Mouse (Mus musculus) forebrain, embryonic 16.5 days (tissue): ENCODE results near the gene Cytl1. TPM values are rescaled to one million over a fixed set of nuclear protein-coding genes. Genes with fewer than 3 reads are reported as not detected.

Source experiments
- ATAC-seq: fragments of 200-750 bp; cut with Nextera tagmentation; 2 replicates; pipeline ENCODE4 v1.8.0; 2017; ENCODE audit warnings: mild to moderate bottlenecking, moderate library complexity
- H3K27ac ChIP-seq: fragments of 300-500 bp; sonication (generic); 2 replicates; pipeline ENCODE4 v1.5.1; 2014; ENCODE audit warnings: low read length, control low read depth
- H3K27me3 ChIP-seq: fragments of 300-500 bp; sonication (generic); replicated peaks from 2 replicates; pipeline ENCODE4 v1.6.1; 2014; ENCODE audit warnings: low read length; ENCODE audit not compliant: control insufficient read depth, insufficient read depth
- H3K36me3 ChIP-seq: fragments of 300-500 bp; sonication (generic); 2 replicates; pipeline ENCODE4 v1.6.1; 2014; ENCODE audit not compliant: control insufficient read depth, insufficient read depth
- H3K4me1 ChIP-seq: fragments of 300-500 bp; sonication (generic); replicated peaks from 2 replicates; pipeline ENCODE4 v1.6.1; 2014; ENCODE audit warnings: low read length; ENCODE audit not compliant: control insufficient read depth, insufficient read depth
- H3K4me2 ChIP-seq: fragments of 300-500 bp; sonication (generic); 2 replicates; pipeline ENCODE4 v1.6.1; 2014; ENCODE audit warnings: mild to moderate bottlenecking, low read length, control low read depth
- H3K4me3 ChIP-seq: fragments of 300-500 bp; sonication (generic); replicated peaks from 2 replicates; pipeline ENCODE4 v1.5.1; 2014; ENCODE audit warnings: mild to moderate bottlenecking, low read length, control low read depth
- H3K9ac ChIP-seq: fragments of 300-500 bp; sonication (generic); replicated peaks from 2 replicates; pipeline ENCODE4 v1.6.1; 2014; ENCODE audit warnings: low read depth, low read length, control low read depth
- H3K9me3 ChIP-seq: fragments of 300-500 bp; sonication (generic); 2 replicates; pipeline ENCODE4 v1.6.1; 2016; ENCODE audit warnings: low read length; ENCODE audit not compliant: control insufficient read depth
- WGBS: fragments of 180-500 bp; shearing (Covaris S2); extraction: QIAGEN DNeasy Blood & Tissue Kit; methylation state at CpG from one replicate; pipeline ENCODE4 v1.1.7; 2014; 5-methylcytosine and 5-hydroxymethylcytosine counted together
- polyA plus RNA-seq: library from polyadenylated mRNA; unstranded; fragments of >200 nt; fragmentation: Nextera tagmentation; extraction: Ambion mirVana; gene quantifications from 2 replicates; pipeline ENCODE4 v1.2.1, GENCODE M21; 2015

Gene Cytl1
- polyA plus RNA-seq, 1 experiment from 2014 or later = not detected

GRCm38 (mm10) chr5:37762046-37762445, 26.7 kb downstream of the Cytl1 start:
- no peaks in the 10 kb centered on the region for H3K36me3 ChIP-seq
- no peaks in the 10 kb centered on the region for H3K4me1 ChIP-seq
- H3K27me3 ChIP-seq = peaks cover 27% of the 10 kb centered on the region
- no peak for ATAC-seq
- no peak overlapping the region for H3K27ac ChIP-seq
- H3K9me3 ChIP-seq = peaks cover 2% of the 10 kb centered on the region; the same call in 1 of the 2 replicates
- H3K4me2 ChIP-seq = no peak overlapping the region
- no peak overlapping the region for H3K4me3 ChIP-seq
- no peak overlapping the region for H3K9ac ChIP-seq
- 90% methylated on average over 3 of the region's 3 CpGs for WGBS

GRCm38 (mm10) chr5:37765851-37766250, 30.5 kb downstream of the Cytl1 start:
- WGBS = 7% methylated on average over 8 of the region's 8 CpGs
- no peak overlapping the region for H3K4me2 ChIP-seq
- H3K4me3 ChIP-seq = no peak overlapping the region
- no peak for ATAC-seq
- no peak overlapping the region for H3K9ac ChIP-seq
- H3K27me3 ChIP-seq = peaks cover 42% of the 10 kb centered on the region
- peaks cover 13% of the 10 kb centered on the region for H3K4me1 ChIP-seq
- peaks cover 2% of the 10 kb centered on the region; the same call in 1 of the 2 replicates for H3K9me3 ChIP-seq
- no peak overlapping the region for H3K27ac ChIP-seq
- H3K36me3 ChIP-seq = no peaks in the 10 kb centered on the region

- Histone ChIP-seq H3K4me1 (peaks cover 13% of the 10 kb centered on the region), H3K27ac (no peak overlapping the region), H3K27me3 (peaks cover 50% of the 10 kb centered on the region), H3K36me3 (no peaks in the 10 kb centered on the region), H3K4me3 (no peak overlapping the region), H3K9me3 (peaks cover 4% of the 10 kb centered on the region; the same call in 1 of the 2 replicates), H3K9ac (no peak overlapping the region), H3K4me2 (no peak overlapping the region)
- no peak for ATAC-seq
- WGBS = 54% methylated on average over 5 of the region's 5 CpGs
These were observed 31.9 kb downstream of the Cytl1 start for GRCm38 (mm10) chr5:37767231-37767630.

GRCm38 (mm10) chr5:37769031-37769430, 33.7 kb downstream of the Cytl1 start:
- peaks cover 13% of the 10 kb centered on the region for H3K4me1 ChIP-seq
- H3K9ac ChIP-seq = no peak overlapping the region
- WGBS = 2% methylated on average over 5 of the region's 5 CpGs
- H3K9me3 ChIP-seq = 0 out of 2 replicates have a peak, but pooled peaks cover 2% of the 10 kb centered on the region
- H3K36me3 ChIP-seq = no peaks in the 10 kb centered on the region
- peak; percentile 92 for ATAC-seq
- peaks cover 62% of the 10 kb centered on the region for H3K27me3 ChIP-seq
- H3K4me2 ChIP-seq = no peak overlapping the region
- no peak overlapping the region for H3K4me3 ChIP-seq
- H3K27ac ChIP-seq = 0 out of 2 replicates have a peak overlapping the region, but pooled peaks have one; percentile 17

GRCm38 (mm10) chr5:37770870-37771269, 35.6 kb downstream of the Cytl1 start:
- H3K9me3 ChIP-seq = 0 out of 2 replicates have a peak, but pooled peaks cover 2% of the 10 kb centered on the region
- ATAC-seq = no peak
- no peaks in the 10 kb centered on the region for H3K36me3 ChIP-seq
- no peak overlapping the region for H3K9ac ChIP-seq
- peaks cover 13% of the 10 kb centered on the region for H3K4me1 ChIP-seq
- 86% methylated on average over 6 of the region's 6 CpGs for WGBS
- H3K27me3 ChIP-seq = peaks cover 59% of the 10 kb centered on the region
- no peak overlapping the region for H3K27ac ChIP-seq
- no peak overlapping the region for H3K4me3 ChIP-seq
- H3K4me2 ChIP-seq = no peak overlapping the region

GRCm38 (mm10) chr5:37774011-37774410, 38.7 kb downstream of the Cytl1 start:
- Histone ChIP-seq H3K9me3 (0 out of 2 replicates have a peak, but pooled peaks cover 2% of the 10 kb centered on the region), H3K27me3 (peaks cover 52% of the 10 kb centered on the region), H3K9ac (no peak overlapping the region), H3K27ac (no peak overlapping the region), H3K4me2 (no peak overlapping the region), H3K36me3 (no peaks in the 10 kb centered on the region), H3K4me3 (no peak overlapping the region), H3K4me1 (peaks cover 5% of the 10 kb centered on the region)
- no peak for ATAC-seq
- 80% methylated on average over 4 of the region's 4 CpGs for WGBS

- 50% methylated on average over 5 of the region's 5 CpGs for WGBS
These were observed 40.4 kb downstream of the Cytl1 start for GRCm38 (mm10) chr5:37775681-37776080.

GRCm38 (mm10) chr5:37783306-37783705, 48.0 kb downstream of the Cytl1 start:
- Histone ChIP-seq H3K27me3 (0 out of 2 replicates have a peak, but pooled peaks cover 11% of the 10 kb centered on the region), H3K36me3 (no peaks in the 10 kb centered on the region), H3K4me1 (no peaks in the 10 kb centered on the region), H3K9ac (no peak overlapping the region), H3K27ac (no peak overlapping the region), H3K4me2 (no peak overlapping the region), H3K4me3 (no peak overlapping the region), H3K9me3 (no peaks in the 10 kb centered on the region)
- peak; percentile 57; the same call in 1 of the 2 replicates for ATAC-seq
- 21% methylated on average over 7 of the region's 8 CpGs for WGBS

More at GRCm38 (mm10) chr5:37775681-37776080, 40.4 kb downstream of the Cytl1 start:
- Histone ChIP-seq H3K4me2 (no peak overlapping the region), H3K27me3 (peaks cover 55% of the 10 kb centered on the region), H3K36me3 (no peaks in the 10 kb centered on the region), H3K9ac (no peak overlapping the region), H3K4me3 (no peak overlapping the region), H3K4me1 (no peaks in the 10 kb centered on the region), H3K27ac (no peak overlapping the region), H3K9me3 (0 out of 2 replicates have a peak, but pooled peaks cover 2% of the 10 kb centered on the region)
- no peak for ATAC-seq

- no peak overlapping the region for H3K9ac ChIP-seq
- no peaks in the 10 kb centered on the region for H3K4me1 ChIP-seq
- H3K36me3 ChIP-seq = no peaks in the 10 kb centered on the region
- 72% methylated on average over 9 of the region's 9 CpGs for WGBS
- H3K4me2 ChIP-seq = no peak overlapping the region
- no peak overlapping the region for H3K4me3 ChIP-seq
- no peaks in the 10 kb centered on the region for H3K9me3 ChIP-seq
- H3K27me3 ChIP-seq = 0 out of 2 replicates have a peak, but pooled peaks cover 5% of the 10 kb centered on the region
- ATAC-seq = no peak
- no peak overlapping the region for H3K27ac ChIP-seq
These were observed 49.6 kb downstream of the Cytl1 start for GRCm38 (mm10) chr5:37784847-37785391.
